Mouse (Mus musculus) limb, embryonic 11.5 days (tissue): ENCODE measurements around the gene Scarb1. TPM values are rescaled to one million over a fixed set of nuclear protein-coding genes. Genes with fewer than 3 reads are reported as not detected.
"Not testable (repeated sequence)": the region's sequence is repeated elsewhere in the genome, so short reads cannot be mapped to it uniquely, and the experiment has no call there.

Source experiments
- ATAC-seq: fragments of 200-750 bp; cut with Nextera tagmentation; 2 replicates; pipeline ENCODE4 v1.8.0; 2017; ENCODE audit warnings: low read depth; ENCODE audit not compliant: insufficient number of reproducible peaks, low FRiP score, low TSS enrichment
- DNase-seq: peaks from one replicate; pipeline ENCODE4 v3.0.0-alpha.2; 2015; ENCODE audit warnings: low spot score
- H3K27ac ChIP-seq: fragments of 300-500 bp; sonication (generic); replicated peaks from 2 replicates; pipeline ENCODE4 v1.5.1; 2014; ENCODE audit warnings: low read depth, mild to moderate bottlenecking, low read length
- H3K27me3 ChIP-seq: fragments of 300-500 bp; sonication (generic); 2 replicates; pipeline ENCODE4 v1.6.1; 2014; ENCODE audit warnings: mild to moderate bottlenecking, low read length, mixed read lengths; ENCODE audit not compliant: control insufficient read depth, insufficient read depth
- H3K36me3 ChIP-seq: fragments of 300-500 bp; sonication (generic); 2 replicates; pipeline ENCODE4 v1.6.1; 2014; ENCODE audit warnings: mild to moderate bottlenecking, low read length, moderate library complexity, mixed read lengths; ENCODE audit not compliant: control insufficient read depth, insufficient read depth
- H3K4me1 ChIP-seq: fragments of 300-500 bp; sonication (generic); 2 replicates; pipeline ENCODE4 v1.6.1; 2014; ENCODE audit warnings: low read length, mixed read lengths; ENCODE audit not compliant: control insufficient read depth, insufficient read depth
- H3K4me2 ChIP-seq: fragments of 300-500 bp; sonication (generic); 2 replicates; pipeline ENCODE4 v1.6.1; 2014; ENCODE audit warnings: low read depth, mild to moderate bottlenecking, moderate library complexity; ENCODE audit not compliant: severe bottlenecking
- H3K4me3 ChIP-seq: fragments of 300-500 bp; sonication (generic); 2 replicates; pipeline ENCODE4 v1.5.1; 2014; ENCODE audit warnings: low read depth, low read length
- H3K9ac ChIP-seq: fragments of 300-500 bp; sonication (generic); 2 replicates; pipeline ENCODE4 v1.6.1; 2014; ENCODE audit warnings: mild to moderate bottlenecking, low read length
- H3K9me3 ChIP-seq: fragments of 300-500 bp; sonication (generic); 2 replicates; pipeline ENCODE4 v1.6.1; 2016; ENCODE audit warnings: low read length; ENCODE audit not compliant: control insufficient read depth
- WGBS: fragments of 180-500 bp; shearing (Covaris S2); extraction: QIAGEN DNeasy Blood & Tissue Kit; methylation state at CpG from one replicate; pipeline ENCODE4 v1.1.7; 2014; 5-methylcytosine and 5-hydroxymethylcytosine counted together
- polyA plus RNA-seq: library from polyadenylated mRNA; unstranded; fragments of >200 nt; fragmentation: Nextera tagmentation; extraction: Ambion mirVana; gene quantifications from 2 replicates; pipeline ENCODE4 v1.2.1, GENCODE M21; 2014

The Scarb1 gene
- 27.7 and 30.3 TPM in 2 replicates for polyA plus RNA-seq

DNA sequence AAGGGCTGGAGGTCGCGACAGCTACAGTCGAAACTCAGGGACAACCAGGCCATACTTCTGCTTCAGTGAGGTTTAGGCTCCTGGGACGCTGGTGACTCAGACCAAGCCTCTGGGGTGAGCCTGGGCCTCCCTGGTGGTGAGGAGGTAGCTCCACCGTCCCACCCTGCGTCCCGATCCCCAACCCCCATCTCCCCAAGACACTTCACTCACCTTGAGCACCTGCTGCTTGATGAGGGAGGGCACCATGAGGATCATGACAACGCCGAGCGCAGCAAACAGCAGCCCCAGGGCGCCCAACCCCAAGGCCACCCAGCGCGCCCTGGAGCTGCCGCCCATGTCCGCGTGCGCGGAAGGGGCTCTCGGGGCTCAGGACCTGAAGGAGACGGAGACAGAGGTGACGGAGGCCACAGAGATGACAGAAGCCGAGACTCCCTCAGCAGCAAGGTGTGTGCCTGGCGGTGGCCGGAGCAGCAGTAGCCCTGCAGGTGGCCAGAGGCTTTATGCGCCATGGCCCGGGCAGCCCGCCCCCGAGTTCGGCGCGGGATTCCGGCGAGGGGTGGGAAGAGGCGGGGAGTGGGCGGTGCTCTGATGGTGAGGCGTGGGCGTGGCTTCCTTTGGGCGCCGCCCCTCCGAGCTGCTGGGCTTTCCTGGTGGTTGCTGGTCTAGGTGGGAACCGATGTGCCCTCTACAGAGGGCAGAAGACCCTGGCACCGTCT lies at the start of gene Scarb1:
Gene Scarb1 (minus strand): TSS at position 548 of the 716 bp plus-strand sequence.
- Histone ChIP-seq H3K36me3 (no peaks in the 10 kb centered on the region), H3K27me3 (no peaks in the 10 kb centered on the region), H3K4me1 (peaks cover 11% of the 10 kb centered on the region; the same call in 1 of the 2 replicates), H3K27ac (no peak within 1 kb of the TSS), H3K4me3 (peak within 1 kb of the TSS; percentile 67), H3K9me3 (no peaks in the 10 kb centered on the region), H3K4me2 (peak within 1 kb of the TSS; percentile 97), H3K9ac (peak within 1 kb of the TSS; percentile 62)
- WGBS = under 1% methylated on average over 42 of the region's 42 CpGs
- ATAC-seq (peak; percentile 83), DNase-seq (peak; percentile 91)

DNA sequence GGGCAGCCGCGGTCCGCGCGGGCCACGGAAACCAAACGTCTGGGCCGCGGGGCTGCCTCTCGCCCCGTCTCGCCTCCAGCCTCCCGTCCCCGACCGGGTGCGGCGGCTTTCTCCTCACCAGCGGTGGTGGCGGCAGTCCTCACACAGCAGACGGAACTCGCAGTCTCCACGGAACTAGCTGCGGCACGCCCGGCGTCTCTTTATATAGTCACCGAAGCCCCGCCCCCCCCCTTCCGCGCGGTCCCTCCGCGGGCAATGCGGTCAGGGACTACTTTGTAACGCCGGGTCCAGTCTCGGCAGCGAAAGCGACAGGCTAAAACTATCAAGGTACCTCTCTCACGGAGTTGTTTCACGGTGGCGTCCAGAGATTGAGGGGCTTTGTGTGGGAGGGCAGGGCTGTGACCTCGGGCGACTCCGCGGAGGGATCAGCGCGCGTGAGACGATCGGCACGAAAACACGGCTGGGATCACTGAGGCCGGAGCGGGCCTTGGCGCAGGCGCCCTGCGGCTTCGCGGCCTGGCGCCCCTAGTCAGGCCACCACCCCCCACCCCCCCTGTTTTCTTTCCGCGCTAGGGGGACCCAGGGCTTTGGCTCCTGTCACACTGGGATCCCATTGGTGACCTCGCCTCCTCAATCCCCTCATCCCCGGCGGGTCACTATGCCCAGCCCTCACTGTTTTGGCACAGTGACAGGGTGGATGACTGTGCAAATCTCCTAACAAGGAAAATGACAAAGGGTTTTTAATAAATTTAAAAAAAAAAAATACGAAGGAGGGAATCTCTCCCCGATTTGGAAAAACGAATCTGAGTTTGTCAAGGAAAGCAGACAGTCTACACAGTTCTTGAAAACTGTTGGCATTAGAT lies 48.9 kb upstream of the Scarb1 start, which contains the start of gene Ubc:
Gene Ubc (minus strand): TSS at position 624 of the 863 bp plus-strand sequence.
- Histone ChIP-seq H3K27ac (peak within 1 kb of the TSS; percentile 86), H3K4me1 (peaks cover 21% of the 10 kb centered on the region), H3K9me3 (no peaks in the 10 kb centered on the region), H3K4me3 (peak within 1 kb of the TSS; percentile 100), H3K9ac (peak within 1 kb of the TSS; percentile 97), H3K36me3 (peaks cover 11% of the 10 kb centered on the region), H3K4me2 (peak within 1 kb of the TSS; percentile 79), H3K27me3 (no peaks in the 10 kb centered on the region)
- peak; percentile 93 for DNase-seq
- ATAC-seq = peak; percentile 62
- 1% methylated on average over 65 of the region's 69 CpGs for WGBS

DNA sequence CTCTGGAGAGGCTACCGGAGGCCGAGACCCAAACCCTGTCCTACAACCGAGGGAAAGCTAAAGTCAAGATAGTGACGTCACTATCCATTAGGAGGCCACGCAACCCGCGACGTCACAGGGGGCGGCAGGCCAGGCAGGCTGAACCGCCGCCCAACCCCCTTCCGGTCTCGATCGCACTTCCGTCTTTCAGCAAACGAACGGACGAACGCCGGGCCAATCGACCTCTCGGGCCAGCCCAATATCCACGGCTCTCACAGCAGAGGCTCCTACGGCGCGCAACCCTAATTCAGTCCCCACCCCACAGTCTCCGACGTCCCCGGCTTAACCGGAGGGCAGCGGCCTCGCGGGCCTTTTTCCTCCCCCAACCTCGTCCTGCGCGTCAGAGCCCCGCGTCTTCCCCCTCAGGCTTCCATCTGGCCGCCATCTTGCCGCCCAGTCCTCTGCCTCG lies 48.3 kb upstream of the Scarb1 start, which contains the start of gene Gm10382:
Gene Gm10382 (plus strand): TSS at position 192 of the 448 bp plus-strand sequence.
- peak; percentile 26 for ATAC-seq
- DNase-seq = peak; percentile 84
- Histone ChIP-seq H3K9me3 (no peaks in the 10 kb centered on the region), H3K9ac (peak within 1 kb of the TSS; percentile 97), H3K4me2 (peak within 1 kb of the TSS; percentile 79), H3K36me3 (peaks cover 11% of the 10 kb centered on the region), H3K4me1 (peaks cover 17% of the 10 kb centered on the region; the same call in 1 of the 2 replicates), H3K27me3 (no peaks in the 10 kb centered on the region), H3K27ac (peak within 1 kb of the TSS; percentile 86), H3K4me3 (peak within 1 kb of the TSS; percentile 100)
- under 1% methylated on average over 41 of the region's 41 CpGs for WGBS

DNA sequence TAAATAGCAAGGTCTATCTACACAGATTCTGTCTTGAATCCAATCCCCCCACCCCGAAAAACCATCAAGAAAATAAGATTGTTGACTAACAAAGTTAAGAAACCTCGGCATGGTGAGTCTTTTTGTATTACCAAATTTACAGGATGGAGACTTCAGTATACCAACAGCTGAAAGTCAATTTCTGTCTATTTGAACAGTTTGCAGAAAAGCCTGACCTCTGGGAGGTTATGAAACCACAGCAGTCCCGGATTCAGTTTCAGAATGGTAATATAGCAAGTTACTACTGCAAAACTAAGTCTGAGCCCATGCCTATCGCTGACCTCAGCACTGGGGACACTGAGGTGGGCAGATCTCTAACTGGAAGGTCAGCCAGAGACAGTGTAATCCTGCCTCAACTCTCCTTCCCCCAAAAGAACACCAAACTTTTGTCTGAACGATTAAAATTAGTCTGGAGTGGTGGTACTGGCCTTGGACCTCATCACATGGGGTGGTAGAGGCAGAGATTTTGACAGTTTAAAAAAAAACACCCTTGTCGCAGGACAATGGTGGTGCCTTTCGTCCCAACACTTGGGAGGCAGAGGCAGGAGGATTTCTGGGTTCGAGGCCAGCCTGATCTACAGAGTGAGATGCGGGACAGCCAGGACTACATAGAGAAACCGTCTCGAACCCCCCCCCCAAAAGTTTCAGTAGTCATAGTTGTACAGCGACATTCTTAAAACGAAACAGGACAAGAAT lies 47.6 kb upstream of the Scarb1 start:
- Histone ChIP-seq H3K27ac (no peak overlapping the region), H3K36me3 (peaks cover 11% of the 10 kb centered on the region), H3K4me1 (peaks cover 11% of the 10 kb centered on the region; the same call in 1 of the 2 replicates), H3K4me3 (peak overlapping the region; percentile 100), H3K4me2 (peak overlapping the region; percentile 79), H3K27me3 (no peaks in the 10 kb centered on the region), H3K9ac (peak overlapping the region; percentile 49; the same call in 1 of the 2 replicates), H3K9me3 (no peaks in the 10 kb centered on the region)
- WGBS = 29% methylated on average over 13 of the region's 13 CpGs
- ATAC-seq (no peak), DNase-seq (no peak)

DNA sequence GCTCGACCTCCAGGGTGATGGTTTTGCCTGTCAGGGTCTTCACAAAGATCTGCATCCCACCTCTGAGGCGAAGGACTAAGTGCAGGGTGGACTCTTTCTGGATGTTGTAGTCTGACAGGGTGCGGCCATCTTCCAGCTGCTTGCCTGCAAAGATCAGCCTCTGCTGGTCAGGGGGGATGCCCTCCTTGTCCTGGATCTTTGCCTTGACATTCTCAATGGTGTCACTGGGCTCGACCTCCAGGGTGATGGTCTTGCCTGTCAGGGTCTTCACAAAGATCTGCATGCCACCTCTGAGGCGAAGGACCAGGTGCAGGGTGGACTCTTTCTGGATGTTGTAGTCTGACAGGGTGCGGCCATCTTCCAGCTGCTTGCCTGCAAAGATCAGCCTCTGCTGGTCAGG lies 46.4 kb upstream of the Scarb1 start:
- 92% methylated on average over 5 of the region's 6 CpGs for WGBS
- not testable (repeated sequence) for H3K9ac ChIP-seq, DNase-seq, H3K4me2 ChIP-seq, H3K4me3 ChIP-seq, ATAC-seq, H3K9me3 ChIP-seq, H3K27me3 ChIP-seq, H3K4me1 ChIP-seq, H3K27ac ChIP-seq
- H3K36me3 ChIP-seq = peaks cover 11% of the 10 kb centered on the region

DNA sequence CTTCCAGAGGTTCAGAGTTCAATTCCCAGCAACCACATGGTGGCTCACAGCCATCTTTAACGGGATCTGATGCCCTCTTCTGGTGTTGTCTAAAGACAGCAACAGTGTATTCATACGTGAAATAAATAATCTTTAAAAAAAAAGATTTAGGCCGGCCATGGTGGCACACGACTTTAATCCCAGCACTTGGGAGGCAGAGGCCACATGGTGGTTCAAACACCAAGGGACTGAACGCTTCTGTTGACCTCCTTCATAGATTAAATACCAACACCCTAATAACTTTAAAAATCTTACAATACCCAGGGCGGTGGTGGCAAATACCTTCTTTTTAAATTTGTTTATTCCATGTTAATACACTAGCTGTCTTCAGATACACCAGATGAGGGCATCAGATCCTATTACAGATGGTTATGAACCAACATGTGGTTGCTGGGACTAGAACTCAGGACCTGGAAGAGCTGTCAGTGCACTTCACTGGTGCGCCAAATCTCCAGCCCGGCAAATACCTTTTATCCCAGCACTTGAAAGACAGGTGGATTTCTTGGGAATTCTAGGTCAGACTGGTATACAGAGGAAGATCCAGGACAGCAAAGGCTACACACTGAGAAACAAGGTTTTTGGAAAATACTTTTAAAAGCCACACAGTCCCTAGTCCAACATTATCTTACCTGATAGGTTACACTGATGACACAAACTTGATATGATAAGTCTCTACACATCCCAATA lies 44.5 kb upstream of the Scarb1 start:
- Histone ChIP-seq H3K4me1 (peaks cover 4% of the 10 kb centered on the region; the same call in 1 of the 2 replicates), H3K9me3 (no peaks in the 10 kb centered on the region), H3K27me3 (no peaks in the 10 kb centered on the region), H3K9ac (no peak overlapping the region), H3K4me3 (no peak overlapping the region), H3K36me3 (peaks cover 11% of the 10 kb centered on the region), H3K27ac (no peak overlapping the region), H3K4me2 (no peak overlapping the region)
- DNase-seq (no peak), ATAC-seq (no peak)
- WGBS = 88% methylated on average over 8 of the region's 8 CpGs

DNA sequence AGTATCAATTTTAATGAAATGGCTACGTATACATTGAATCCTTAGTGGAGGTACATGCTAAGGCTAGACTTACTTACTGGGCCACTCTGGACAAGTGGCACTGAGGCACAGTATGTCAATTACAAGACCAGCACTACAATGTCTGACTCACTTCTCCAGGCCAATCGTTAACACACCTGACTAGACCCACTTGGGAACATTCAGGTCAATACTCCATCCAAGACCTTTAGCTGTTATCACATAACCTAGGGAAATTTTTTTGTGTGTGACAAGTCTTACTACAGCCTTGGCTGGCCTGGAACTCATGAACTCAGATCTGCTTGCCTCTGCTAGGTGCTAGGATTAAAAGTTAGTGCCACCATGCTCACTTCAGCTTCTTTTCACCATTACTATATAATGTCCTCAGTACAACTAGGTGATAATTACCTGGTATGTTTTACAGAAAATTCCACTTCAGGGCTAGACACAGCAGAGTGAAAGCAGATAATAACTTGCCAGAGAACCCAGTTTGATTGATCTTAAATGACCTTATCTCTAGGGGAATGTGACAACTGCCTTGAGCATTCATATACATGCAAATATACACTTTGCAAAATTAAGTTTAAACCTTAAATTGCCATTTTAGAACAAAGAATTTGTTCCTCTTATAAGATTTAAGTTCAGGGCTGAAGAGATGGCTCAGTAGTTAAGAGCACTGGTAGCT lies 43.8 kb upstream of the Scarb1 start:
- 86% methylated on average over 2 of the region's 2 CpGs for WGBS
- H3K36me3 ChIP-seq = peaks cover 11% of the 10 kb centered on the region
- no peak overlapping the region for H3K27ac ChIP-seq
- no peaks in the 10 kb centered on the region for H3K27me3 ChIP-seq
- peaks cover 4% of the 10 kb centered on the region; the same call in 1 of the 2 replicates for H3K4me1 ChIP-seq
- H3K4me3 ChIP-seq = no peak overlapping the region
- no peak for ATAC-seq
- DNase-seq = no peak
- H3K9me3 ChIP-seq = no peaks in the 10 kb centered on the region
- no peak overlapping the region for H3K9ac ChIP-seq
- H3K4me2 ChIP-seq = no peak overlapping the region
